Mouse (Mus musculus) cerebellum, adult (tissue): Measurements from ENCODE around the gene Gm3182.
"Not testable (repeated sequence)": the region's sequence is repeated elsewhere in the genome, so short reads cannot be mapped to it uniquely, and the experiment has no call there.

ENCODE experiments used
- ATAC-seq: cut with Nextera tagmentation; 2 replicates; pipeline ENCODE4 v1.9.2; 2017; ENCODE audit warnings: mild to moderate bottlenecking, moderate library complexity, mixed read lengths; ENCODE audit not compliant: insufficient number of reproducible peaks, low FRiP score, low TSS enrichment

The Gm3182 gene

GRCm38 (mm10) chr14:4481445-4481844 is at the start of gene Gm3182:
Gene Gm3182 (plus strand): TSS chr14:4481745.
- not testable (repeated sequence) for ATAC-seq

DNA sequence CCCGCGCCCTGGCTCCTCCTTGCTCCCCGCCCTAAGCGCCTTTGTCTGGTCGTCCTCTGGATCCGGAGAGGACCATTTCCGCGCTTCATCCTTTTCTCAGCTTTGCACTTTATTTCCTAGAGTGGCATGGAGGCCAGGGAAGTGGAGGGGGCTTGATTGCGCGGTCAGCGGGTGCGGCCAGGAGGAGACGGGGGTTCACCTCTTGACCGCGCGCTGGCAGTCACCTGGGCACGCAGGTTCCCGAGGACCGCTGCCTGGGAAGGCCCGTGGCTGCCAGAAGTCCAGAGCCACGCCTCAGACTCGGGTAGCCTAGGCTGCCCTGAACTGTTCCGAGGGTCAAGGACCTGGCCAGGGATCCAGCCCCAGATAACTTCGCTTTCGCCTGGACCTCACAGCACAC is 17.9 kb downstream of the Gm3182 start:
- not testable (repeated sequence) for ATAC-seq
